Mouse (Mus musculus) liver, embryonic 13.5 days (tissue): Measurements from ENCODE around the gene Gm20822. TPM values are rescaled to one million over a fixed set of nuclear protein-coding genes. Genes with fewer than 3 reads are reported as not detected.
"Not testable (repeated sequence)": the region's sequence is repeated elsewhere in the genome, so short reads cannot be mapped to it uniquely, and the experiment has no call there.

Source experiments
- ATAC-seq: fragments of 200-750 bp; cut with Nextera tagmentation; 2 replicates; pipeline ENCODE4 v1.8.0; 2017; ENCODE audit warnings: low read depth, mild to moderate bottlenecking, moderate number of reproducible peaks, moderate library complexity
- DNase-seq: peaks from one replicate; pipeline ENCODE4 v3.0.0; 2022
- H3K27ac ChIP-seq: fragments of 300-500 bp; sonication (generic); 2 replicates; pipeline ENCODE4 v1.5.1; 2015; ENCODE audit warnings: moderate library complexity, mild to moderate bottlenecking, inconsistent platforms
- H3K27me3 ChIP-seq: fragments of 300-500 bp; sonication (generic); 2 replicates; pipeline ENCODE4 v1.6.1; 2015; ENCODE audit warnings: mild to moderate bottlenecking, inconsistent platforms
- H3K36me3 ChIP-seq: fragments of 300-500 bp; sonication (generic); 2 replicates; pipeline ENCODE4 v1.6.1; 2015; ENCODE audit warnings: mild to moderate bottlenecking, inconsistent platforms
- H3K4me1 ChIP-seq: fragments of 300-500 bp; sonication (generic); replicated peaks from 2 replicates; pipeline ENCODE4 v1.6.1; 2015; ENCODE audit warnings: inconsistent platforms
- H3K4me2 ChIP-seq: fragments of 300-500 bp; sonication (generic); 2 replicates; pipeline ENCODE4 v1.6.1; 2015; ENCODE audit warnings: inconsistent platforms, mild to moderate bottlenecking, moderate library complexity
- H3K4me3 ChIP-seq: fragments of 300-500 bp; sonication (generic); replicated peaks from 2 replicates; pipeline ENCODE4 v1.5.1; 2015; ENCODE audit warnings: mild to moderate bottlenecking, inconsistent platforms
- H3K9ac ChIP-seq: fragments of 300-500 bp; sonication (generic); 2 replicates; pipeline ENCODE4 v1.6.1; 2015; ENCODE audit warnings: mild to moderate bottlenecking, inconsistent platforms
- H3K9me3 ChIP-seq: fragments of 300-500 bp; sonication (generic); replicated peaks from 2 replicates; pipeline ENCODE4 v1.6.1; 2016; ENCODE audit warnings: inconsistent platforms
- WGBS: fragments of 180-500 bp; shearing (Covaris S2); methylation state at CpG from one replicate; pipeline ENCODE4 v1.1.7; 2015; ENCODE audit not compliant: insufficient replicate concordance; 5-methylcytosine and 5-hydroxymethylcytosine counted together
- polyA plus RNA-seq: library from polyadenylated mRNA; unstranded; fragments of >200 nt; fragmentation: Nextera tagmentation; extraction: Ambion mirVana; gene quantifications from 2 replicates; pipeline ENCODE4 v1.2.1, GENCODE M21; 2015

The Gm20822 gene
- not detected in 2 replicates for polyA plus RNA-seq

- not testable (repeated sequence) for ATAC-seq, H3K4me1 ChIP-seq, H3K4me2 ChIP-seq, H3K36me3 ChIP-seq, H3K27ac ChIP-seq, H3K9ac ChIP-seq, H3K4me3 ChIP-seq, H3K9me3 ChIP-seq, H3K27me3 ChIP-seq, DNase-seq
- no CpG with 5 or more reads among the region's 3 CpGs for WGBS
Measured at GRCm38 (mm10) chrY:15884671-15885070, at the start of gene Gm20822. Gene Gm20822, minus strand, starts transcription at chrY:15884771.
